Mouse (Mus musculus) neural tube, embryonic 13.5 days (tissue): ENCODE measurements around the gene Extl1. TPM values are rescaled to one million over a fixed set of nuclear protein-coding genes. Genes with fewer than 3 reads are reported as not detected.
"Not testable (repeated sequence)": the region's sequence is repeated elsewhere in the genome, so short reads cannot be mapped to it uniquely, and the experiment has no call there.

ENCODE experiments used
- ATAC-seq: fragments of 200-750 bp; cut with Nextera tagmentation; 2 replicates; pipeline ENCODE4 v1.8.0; 2017; ENCODE audit warnings: low read depth, mild to moderate bottlenecking, moderate TSS enrichment, moderate library complexity
- H3K27ac ChIP-seq: fragments of 300-500 bp; sonication (generic); replicated peaks from 2 replicates; pipeline ENCODE4 v1.5.1; 2015; ENCODE audit warnings: moderate library complexity, mild to moderate bottlenecking, inconsistent platforms
- H3K27me3 ChIP-seq: fragments of 300-500 bp; sonication (generic); 2 replicates; pipeline ENCODE4 v1.6.1; 2015; ENCODE audit warnings: mild to moderate bottlenecking, inconsistent platforms
- H3K36me3 ChIP-seq: fragments of 300-500 bp; sonication (generic); 2 replicates; pipeline ENCODE4 v1.6.1; 2015; ENCODE audit warnings: mild to moderate bottlenecking, inconsistent platforms
- H3K4me1 ChIP-seq: fragments of 300-500 bp; sonication (generic); replicated peaks from 2 replicates; pipeline ENCODE4 v1.6.1; 2015; ENCODE audit warnings: inconsistent platforms
- H3K4me2 ChIP-seq: fragments of 300-500 bp; sonication (generic); 2 replicates; pipeline ENCODE4 v1.6.1; 2015; ENCODE audit warnings: inconsistent platforms, mild to moderate bottlenecking, moderate library complexity
- H3K4me3 ChIP-seq: fragments of 300-500 bp; sonication (generic); 2 replicates; pipeline ENCODE4 v1.5.1; 2015; ENCODE audit warnings: mild to moderate bottlenecking, inconsistent platforms
- H3K9ac ChIP-seq: fragments of 300-500 bp; sonication (generic); 2 replicates; pipeline ENCODE4 v1.6.1; 2015; ENCODE audit warnings: moderate library complexity, mild to moderate bottlenecking, inconsistent platforms
- H3K9me3 ChIP-seq: fragments of 300-500 bp; sonication (generic); 2 replicates; pipeline ENCODE4 v1.6.1; 2016; ENCODE audit warnings: inconsistent platforms
- WGBS: fragments of 180-500 bp; shearing (Covaris S2); methylation state at CpG from one replicate; pipeline ENCODE4 v1.1.7; 2015; 5-methylcytosine and 5-hydroxymethylcytosine counted together
- polyA plus RNA-seq: library from polyadenylated mRNA; unstranded; fragments of >200 nt; fragmentation: Nextera tagmentation; extraction: Ambion mirVana; gene quantifications from 2 replicates; pipeline ENCODE4 v1.2.1, GENCODE M21; 2015

Extl1 gene
- polyA plus RNA-seq, 1 experiment from 2014 or later = 0.73 TPM

GRCm38 (mm10) chr4:134348078-134348477 is 35.6 kb downstream of the Extl1 start:
- no peak overlapping the region for H3K9ac ChIP-seq
- no peak overlapping the region for H3K27ac ChIP-seq
- peaks cover 35% of the 10 kb centered on the region for H3K27me3 ChIP-seq
- peaks cover 19% of the 10 kb centered on the region for H3K4me1 ChIP-seq
- H3K9me3 ChIP-seq = no peaks in the 10 kb centered on the region
- 78% methylated on average over 11 of the region's 11 CpGs for WGBS
- no peaks in the 10 kb centered on the region for H3K36me3 ChIP-seq
- H3K4me3 ChIP-seq = no peak overlapping the region
- no peak overlapping the region for H3K4me2 ChIP-seq
- no peak for ATAC-seq

DNA sequence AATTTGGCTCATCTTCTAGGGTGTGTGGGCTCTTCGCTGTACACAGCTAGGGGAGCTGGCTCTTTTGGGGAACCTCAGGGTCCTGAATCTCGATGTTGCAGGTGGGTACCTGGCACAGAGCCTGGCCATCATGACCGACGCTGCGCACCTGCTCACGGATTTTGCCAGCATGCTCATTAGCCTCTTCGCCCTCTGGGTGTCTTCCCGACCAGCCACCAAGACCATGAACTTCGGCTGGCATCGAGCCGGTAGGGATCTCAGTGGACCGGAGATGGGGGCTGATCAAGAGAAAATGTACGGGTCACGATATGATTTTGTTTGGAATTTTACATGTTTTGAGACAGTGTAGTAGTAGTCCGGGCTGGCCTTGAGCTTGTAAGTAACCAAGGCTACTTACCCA is 37.8 kb downstream of the Extl1 start:
- no peak overlapping the region for H3K4me3 ChIP-seq
- no peak overlapping the region for H3K4me2 ChIP-seq
- peaks cover 56% of the 10 kb centered on the region for H3K27me3 ChIP-seq
- no peak overlapping the region for H3K27ac ChIP-seq
- no peaks in the 10 kb centered on the region for H3K9me3 ChIP-seq
- H3K4me1 ChIP-seq = peaks cover 9% of the 10 kb centered on the region
- WGBS = 90% methylated on average over 15 of the region's 15 CpGs
- no peak overlapping the region for H3K9ac ChIP-seq
- no peaks in the 10 kb centered on the region for H3K36me3 ChIP-seq
- no peak for ATAC-seq

GRCm38 (mm10) chr4:134344620-134345019 is 39.0 kb downstream of the Extl1 start:
- WGBS = 32% methylated on average over 3 of the region's 3 CpGs
- Histone ChIP-seq H3K9me3 (no peaks in the 10 kb centered on the region), H3K36me3 (no peaks in the 10 kb centered on the region), H3K27me3 (peaks cover 63% of the 10 kb centered on the region), H3K4me2 (no peak overlapping the region), H3K4me1 (peaks cover 9% of the 10 kb centered on the region), H3K9ac (no peak overlapping the region), H3K27ac (no peak overlapping the region), H3K4me3 (no peak overlapping the region)
- ATAC-seq = no peak

- WGBS = 3% methylated on average over 61 of the region's 61 CpGs
- no peaks in the 10 kb centered on the region for H3K36me3 ChIP-seq
- H3K27ac ChIP-seq = no peak within 1 kb of the TSS
- peaks cover 63% of the 10 kb centered on the region for H3K27me3 ChIP-seq
- peak within 1 kb of the TSS; percentile 29 for H3K4me3 ChIP-seq
- peak within 1 kb of the TSS; percentile 48 for H3K4me2 ChIP-seq
- H3K4me1 ChIP-seq = peaks cover 9% of the 10 kb centered on the region
- ATAC-seq = no peak
- H3K9me3 ChIP-seq = no peaks in the 10 kb centered on the region
- H3K9ac ChIP-seq = peak within 1 kb of the TSS; percentile 26; the same call in 1 of the 2 replicates
These were observed 40.3 kb downstream of the Extl1 start, which contains the start of gene Slc30a2 for GRCm38 (mm10) chr4:134343071-134344031. TSS of gene Slc30a2 (plus strand) at chr4:134343181.

DNA sequence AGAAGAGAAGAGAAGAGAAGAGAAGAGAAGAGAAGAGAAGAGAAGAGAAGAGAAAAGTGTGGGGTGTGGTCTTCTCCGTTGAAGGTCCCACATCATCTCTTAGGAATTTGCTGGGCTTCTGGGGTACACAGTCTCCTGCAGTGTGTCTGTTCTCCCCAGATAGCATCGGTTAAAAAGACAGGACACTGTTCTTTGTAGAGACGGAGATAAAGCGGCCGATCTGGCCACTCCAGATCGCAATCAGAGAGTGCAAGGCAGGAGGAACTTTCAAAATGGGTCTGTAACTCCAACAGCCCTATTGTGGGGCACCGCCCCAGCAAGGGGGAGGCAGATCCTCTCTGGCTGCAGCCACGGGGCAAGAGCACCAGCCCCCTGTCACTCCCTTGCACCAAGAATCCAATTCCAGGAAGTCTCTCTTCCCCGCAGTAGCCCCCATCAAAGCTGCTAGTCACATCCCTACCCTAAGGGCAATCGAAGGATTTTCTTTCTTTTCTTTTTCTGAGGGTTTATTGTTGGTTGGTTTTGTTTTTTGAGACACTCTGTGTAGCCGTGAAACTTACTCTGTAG is 41.4 kb downstream of the Extl1 start:
- peaks cover 9% of the 10 kb centered on the region for H3K4me1 ChIP-seq
- no peaks in the 10 kb centered on the region for H3K9me3 ChIP-seq
- H3K27me3 ChIP-seq = peaks cover 63% of the 10 kb centered on the region
- WGBS = 34% methylated on average over 11 of the region's 11 CpGs
- H3K27ac ChIP-seq = no peak overlapping the region
- no peaks in the 10 kb centered on the region for H3K36me3 ChIP-seq
- H3K4me2 ChIP-seq = no peak overlapping the region
- ATAC-seq = no peak
- no peak overlapping the region for H3K9ac ChIP-seq
- H3K4me3 ChIP-seq = no peak overlapping the region

DNA sequence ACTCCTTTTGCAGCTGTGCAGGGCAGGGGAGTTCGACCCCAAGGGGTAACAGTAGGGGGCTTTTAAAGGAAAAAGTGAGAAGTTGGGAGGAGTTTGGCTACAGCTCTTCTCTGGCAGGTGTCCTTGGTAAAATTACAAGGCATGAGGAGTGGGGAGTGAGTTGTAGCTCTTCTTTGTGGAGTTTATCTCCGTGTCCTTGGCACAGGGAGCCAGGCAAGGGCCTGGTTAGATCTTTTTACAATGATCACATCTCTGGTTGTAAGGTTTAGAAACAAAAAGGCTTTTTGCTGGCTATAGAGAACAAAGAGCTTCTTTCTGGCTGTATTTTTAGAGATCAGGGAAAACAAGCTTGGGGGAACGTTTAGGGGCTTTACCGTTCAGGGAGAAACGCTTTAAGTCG is 42.4 kb downstream of the Extl1 start:
- not testable (repeated sequence) for H3K27ac ChIP-seq, H3K4me1 ChIP-seq, ATAC-seq, H3K4me3 ChIP-seq, H3K9me3 ChIP-seq, H3K36me3 ChIP-seq, H3K4me2 ChIP-seq, H3K9ac ChIP-seq
- 58% methylated on average over 6 of the region's 6 CpGs for WGBS
- H3K27me3 ChIP-seq = peaks cover 59% of the 10 kb centered on the region

DNA sequence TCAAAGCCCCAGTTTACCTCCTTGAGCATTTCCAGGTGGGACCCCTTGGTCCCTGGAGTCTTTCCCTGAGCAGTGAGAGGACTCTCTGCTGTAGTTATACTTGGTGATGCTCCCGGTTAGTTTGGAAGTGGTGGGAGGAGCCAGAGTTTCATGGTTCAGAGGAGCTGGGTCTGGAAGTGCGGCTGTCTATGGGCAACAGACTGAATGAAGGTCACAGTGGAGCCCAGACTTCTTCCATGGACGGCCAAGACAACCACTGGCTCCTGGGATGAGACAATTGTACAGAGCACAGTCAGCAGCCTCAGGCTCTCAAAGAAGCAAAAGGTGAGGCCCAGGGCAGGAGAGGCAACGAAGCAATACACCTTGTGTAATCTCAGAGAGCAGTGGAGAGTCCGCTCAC is 53.4 kb downstream of the Extl1 start:
- Histone ChIP-seq H3K27me3 (no peaks in the 10 kb centered on the region), H3K4me3 (no peak overlapping the region), H3K36me3 (no peaks in the 10 kb centered on the region), H3K27ac (no peak overlapping the region), H3K4me2 (no peak overlapping the region), H3K4me1 (no peaks in the 10 kb centered on the region), H3K9ac (no peak overlapping the region), H3K9me3 (no peaks in the 10 kb centered on the region)
- 76% methylated on average over 5 of the region's 5 CpGs for WGBS
- no peak for ATAC-seq

- Histone ChIP-seq H3K9me3 (no peaks in the 10 kb centered on the region), H3K27me3 (no peaks in the 10 kb centered on the region)
These were observed 54.8 kb downstream of the Extl1 start for GRCm38 (mm10) chr4:134328832-134329231.

GRCm38 (mm10) chr4:134328151-134328550 is 55.5 kb downstream of the Extl1 start:
- no peak overlapping the region for H3K4me2 ChIP-seq
- 55% methylated on average over 8 of the region's 8 CpGs for WGBS
- H3K9ac ChIP-seq = no peak overlapping the region
- no peaks in the 10 kb centered on the region for H3K4me1 ChIP-seq
- H3K27ac ChIP-seq = no peak overlapping the region
- no peaks in the 10 kb centered on the region for H3K27me3 ChIP-seq
- H3K36me3 ChIP-seq = no peaks in the 10 kb centered on the region
- no peak for ATAC-seq
- H3K9me3 ChIP-seq = no peaks in the 10 kb centered on the region
- H3K4me3 ChIP-seq = no peak overlapping the region

More at GRCm38 (mm10) chr4:134328832-134329231, 54.8 kb downstream of the Extl1 start:
- H3K4me2 ChIP-seq = no peak overlapping the region
- no peaks in the 10 kb centered on the region for H3K36me3 ChIP-seq
- 87% methylated on average over 8 of the region's 8 CpGs for WGBS
- no peak overlapping the region for H3K27ac ChIP-seq
- no peak for ATAC-seq
- H3K4me1 ChIP-seq = no peaks in the 10 kb centered on the region
- H3K4me3 ChIP-seq = no peak overlapping the region
- H3K9ac ChIP-seq = no peak overlapping the region

GRCm38 (mm10) chr4:134326859-134327530 is 56.7 kb downstream of the Extl1 start:
- Histone ChIP-seq H3K27ac (no peak overlapping the region), H3K4me2 (no peak overlapping the region), H3K9ac (no peak overlapping the region), H3K4me1 (no peaks in the 10 kb centered on the region), H3K36me3 (no peaks in the 10 kb centered on the region), H3K4me3 (no peak overlapping the region), H3K27me3 (no peaks in the 10 kb centered on the region), H3K9me3 (no peaks in the 10 kb centered on the region)
- WGBS = 75% methylated on average over 5 of the region's 5 CpGs
- ATAC-seq = no peak

DNA sequence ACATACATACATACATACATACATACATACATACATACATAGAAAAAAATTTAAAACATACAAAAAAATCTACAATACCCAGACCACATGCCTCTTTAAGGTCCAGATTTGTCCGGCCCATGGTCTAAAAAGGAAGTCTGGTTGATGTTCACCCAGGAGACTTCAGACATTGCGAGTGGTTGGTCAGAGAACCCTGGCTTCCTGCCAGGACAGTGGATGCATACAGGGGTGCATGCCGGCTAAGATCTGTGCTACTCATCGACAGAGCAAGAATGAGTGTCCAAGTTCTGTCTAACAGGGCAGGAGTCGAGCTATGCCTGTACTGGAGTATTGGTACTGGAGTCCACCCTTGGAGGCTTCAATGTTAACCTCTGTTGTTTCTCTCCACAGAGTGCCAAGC is 59.0 kb downstream of the Extl1 start:
- H3K36me3 ChIP-seq = no peaks in the 10 kb centered on the region
- no peaks in the 10 kb centered on the region for H3K4me1 ChIP-seq
- no peak overlapping the region for H3K4me2 ChIP-seq
- no peaks in the 10 kb centered on the region for H3K27me3 ChIP-seq
- H3K9ac ChIP-seq = no peak overlapping the region
- ATAC-seq = no peak
- no peak overlapping the region for H3K27ac ChIP-seq
- 72% methylated on average over 5 of the region's 5 CpGs for WGBS
- H3K4me3 ChIP-seq = no peak overlapping the region
- no peaks in the 10 kb centered on the region for H3K9me3 ChIP-seq

DNA sequence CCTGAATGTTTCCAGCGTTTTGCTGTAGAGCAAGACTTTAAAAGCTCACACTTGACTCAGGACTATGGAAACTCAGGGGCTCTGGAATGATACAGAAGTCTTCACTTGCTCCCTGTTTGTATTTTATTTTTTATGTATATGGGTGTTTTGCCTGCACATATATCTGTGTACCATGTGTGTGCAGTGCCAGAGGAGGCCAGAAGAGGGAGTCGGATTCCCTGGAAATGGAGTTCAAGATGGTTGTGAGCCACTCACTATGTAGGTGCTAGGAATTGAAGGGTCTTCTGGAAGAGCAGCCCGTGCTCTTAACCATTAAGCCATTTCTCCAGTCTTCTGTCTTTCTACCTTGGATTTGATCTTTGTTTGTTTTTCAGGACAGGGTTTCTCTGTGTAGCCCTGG is 62.1 kb downstream of the Extl1 start:
- no peaks in the 10 kb centered on the region for H3K9me3 ChIP-seq
- no peak for ATAC-seq
- H3K4me3 ChIP-seq = no peak overlapping the region
- H3K27me3 ChIP-seq = no peaks in the 10 kb centered on the region
- H3K27ac ChIP-seq = no peak overlapping the region
- H3K9ac ChIP-seq = no peak overlapping the region
- no peak overlapping the region for H3K4me2 ChIP-seq
- H3K4me1 ChIP-seq = no peaks in the 10 kb centered on the region
- WGBS = 62% methylated on average over 3 of the region's 3 CpGs
- H3K36me3 ChIP-seq = no peaks in the 10 kb centered on the region
